Mouse (Mus musculus): ENCODE measurements around the gene Med8. TPM values are rescaled to one million over a fixed set of nuclear protein-coding genes. Genes with fewer than 3 reads are reported as not detected.
A peak's percentile ranks its signal among the peaks of the same experiment; 100 is the strongest.

The Med8 gene
- polyA plus RNA-seq, 1 experiment from 2014 or later = 73.2 TPM

DNA sequence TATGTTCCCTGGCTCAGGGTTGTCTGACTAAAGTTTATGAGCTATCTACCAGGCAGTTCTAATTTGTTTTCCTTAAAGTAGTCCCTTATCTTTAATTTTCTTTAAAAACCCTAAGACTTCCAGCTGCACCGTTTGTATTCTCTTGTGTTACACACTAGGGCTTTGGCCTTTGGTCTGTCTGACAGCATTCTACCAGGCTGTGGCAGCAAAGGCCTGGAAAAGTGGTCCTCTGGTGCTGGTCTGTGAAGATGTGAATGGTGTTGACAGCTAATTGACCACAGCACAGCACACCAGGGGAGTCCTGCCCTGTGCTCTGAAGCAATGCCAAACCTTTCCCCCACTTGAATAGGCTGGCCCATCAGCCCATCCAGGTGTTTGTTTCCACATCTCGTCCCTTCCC, 6.6 kb downstream of the Med8 start:
- no peak overlapping the region for H3K27ac ChIP-seq (replicated peaks)
- no peak overlapping the region for H3K4me3 ChIP-seq
- peaks cover 98% of the 10 kb centered on the region for H3K36me3 ChIP-seq
- no peaks in the 10 kb centered on the region for H3K9me3 ChIP-seq
- WGBS = 79% methylated on average over 2 of the region's 2 CpGs
- H3K27me3 ChIP-seq (replicated peaks) = no peaks in the 10 kb centered on the region
- no peaks in the 10 kb centered on the region for H3K4me1 ChIP-seq
- ATAC-seq (ENCODE audit: extremely low read depth, insufficient number of reproducible peaks, low FRiP score, low TSS enrichment) = no peak
- no peak overlapping the region for H3K4me2 ChIP-seq
- H3K9ac ChIP-seq = no peak overlapping the region

DNA sequence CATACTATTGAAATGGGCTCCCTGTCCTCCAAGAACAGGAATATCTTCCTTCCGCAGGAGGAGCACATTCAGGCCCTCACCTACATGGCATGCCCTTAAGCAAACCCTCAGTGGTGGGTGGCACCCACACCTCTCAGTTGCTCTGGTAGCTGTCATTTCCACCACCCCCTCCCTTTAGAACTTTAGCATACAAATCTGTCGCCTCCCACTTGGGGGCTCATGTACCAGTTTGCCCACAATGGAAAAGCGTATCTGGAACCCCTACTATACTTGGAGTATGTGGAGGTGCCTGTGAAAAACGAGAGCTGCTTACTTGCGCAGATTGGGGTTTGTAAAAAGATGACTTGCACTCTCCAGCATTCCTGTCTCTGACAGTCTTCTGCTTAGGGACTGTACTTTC, 7.2 kb downstream of the Med8 start:
- H3K9me3 ChIP-seq = no peaks in the 10 kb centered on the region
- no peak overlapping the region for H3K4me2 ChIP-seq
- H3K36me3 ChIP-seq = peaks cover 98% of the 10 kb centered on the region
- no peak overlapping the region for H3K4me3 ChIP-seq
- 90% methylated on average over 5 of the region's 5 CpGs for WGBS
- H3K27ac ChIP-seq (replicated peaks) = no peak overlapping the region
- ATAC-seq (ENCODE audit: extremely low read depth, insufficient number of reproducible peaks, low FRiP score, low TSS enrichment) = no peak
- H3K4me1 ChIP-seq = no peaks in the 10 kb centered on the region
- H3K9ac ChIP-seq = no peak overlapping the region
- no peaks in the 10 kb centered on the region for H3K27me3 ChIP-seq (replicated peaks)

DNA sequence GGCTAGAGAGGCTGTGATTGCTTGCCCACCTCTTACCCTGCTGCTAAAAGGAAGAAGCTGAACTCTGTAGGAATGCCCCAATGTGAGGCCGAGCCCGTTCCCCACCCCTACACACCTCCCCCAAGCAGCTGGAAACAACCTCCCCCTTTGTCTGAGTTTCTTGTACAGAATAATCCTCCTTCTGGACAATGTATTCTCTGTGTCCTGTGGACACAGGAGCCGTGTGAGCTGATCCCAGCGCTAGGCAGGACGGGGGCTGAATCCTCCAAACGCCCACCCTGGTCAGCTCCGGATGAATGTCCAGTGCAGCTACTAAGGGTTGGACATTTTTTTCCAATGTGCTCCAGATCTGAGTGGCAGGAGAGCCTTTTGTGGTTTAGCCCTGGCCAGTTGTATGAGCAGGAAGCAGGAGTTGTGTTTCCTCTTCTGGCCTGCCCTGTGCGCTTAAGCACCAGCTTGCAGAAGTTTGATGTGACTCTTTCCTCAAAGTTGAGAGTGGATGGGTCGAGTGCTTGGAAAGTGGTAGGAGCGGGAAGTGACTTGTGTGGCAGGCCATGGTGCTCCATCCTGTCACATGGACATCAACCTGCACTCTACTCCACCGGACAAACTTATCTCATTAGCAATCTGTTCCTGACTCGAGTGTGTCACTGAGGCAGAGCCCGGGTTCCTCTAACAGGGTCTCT, 8.1 kb downstream of the Med8 start:
- ATAC-seq (ENCODE audit: extremely low read depth, insufficient number of reproducible peaks, low FRiP score, low TSS enrichment) = no peak
- no peak overlapping the region for H3K4me2 ChIP-seq
- H3K9ac ChIP-seq = no peak overlapping the region
- H3K36me3 ChIP-seq = peaks cover 96% of the 10 kb centered on the region
- 81% methylated on average over 13 of the region's 13 CpGs for WGBS
- no peak overlapping the region for H3K27ac ChIP-seq (replicated peaks)
- no peaks in the 10 kb centered on the region for H3K4me1 ChIP-seq
- no peak overlapping the region for H3K4me3 ChIP-seq
- H3K27me3 ChIP-seq (replicated peaks) = no peaks in the 10 kb centered on the region
- H3K9me3 ChIP-seq = no peaks in the 10 kb centered on the region

DNA sequence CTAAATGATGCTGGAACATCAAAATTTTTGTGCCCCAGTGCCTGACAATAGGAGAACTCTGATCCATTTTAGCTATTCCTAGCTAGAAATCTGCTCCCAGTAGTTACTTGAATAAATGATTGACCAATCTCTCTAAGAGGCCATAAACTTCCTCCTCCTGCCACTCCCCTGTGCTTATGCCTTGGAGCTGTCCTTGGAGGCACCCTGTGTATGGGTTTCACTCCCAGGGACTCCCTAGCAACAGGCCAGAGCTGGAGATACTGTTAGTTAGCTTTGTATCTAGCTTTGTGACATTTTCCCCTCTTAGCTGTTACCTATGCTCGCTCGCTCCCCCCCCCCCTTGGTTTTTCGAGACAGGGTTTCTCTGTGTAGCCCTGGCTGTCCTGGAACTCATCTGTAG, 12.2 kb downstream of the Med8 start:
- WGBS = 89% methylated on average over 3 of the region's 3 CpGs
- Histone ChIP-seq H3K9me3 (no peaks in the 10 kb centered on the region), H3K36me3 (peaks cover 71% of the 10 kb centered on the region), H3K4me1 (no peaks in the 10 kb centered on the region), H3K4me2 (no peak overlapping the region), H3K9ac (no peak overlapping the region), H3K27me3 (replicated peaks) (no peaks in the 10 kb centered on the region), H3K27ac (replicated peaks) (no peak overlapping the region), H3K4me3 (no peak overlapping the region)
- ATAC-seq (ENCODE audit: extremely low read depth, insufficient number of reproducible peaks, low FRiP score, low TSS enrichment) = no peak

GRCm38 (mm10) chr4:118424541-118425160, 15.5 kb downstream of the Med8 start:
- Histone ChIP-seq H3K9ac (no peak overlapping the region), H3K9me3 (no peaks in the 10 kb centered on the region), H3K4me1 (peaks cover 20% of the 10 kb centered on the region), H3K4me2 (no peak overlapping the region), H3K4me3 (no peak overlapping the region), H3K36me3 (peaks cover 41% of the 10 kb centered on the region), H3K27ac (replicated peaks) (no peak overlapping the region), H3K27me3 (replicated peaks) (no peaks in the 10 kb centered on the region)
- 26% methylated on average over 4 of the region's 4 CpGs for WGBS
- no peak for ATAC-seq (ENCODE audit: extremely low read depth, insufficient number of reproducible peaks, low FRiP score, low TSS enrichment)

DNA sequence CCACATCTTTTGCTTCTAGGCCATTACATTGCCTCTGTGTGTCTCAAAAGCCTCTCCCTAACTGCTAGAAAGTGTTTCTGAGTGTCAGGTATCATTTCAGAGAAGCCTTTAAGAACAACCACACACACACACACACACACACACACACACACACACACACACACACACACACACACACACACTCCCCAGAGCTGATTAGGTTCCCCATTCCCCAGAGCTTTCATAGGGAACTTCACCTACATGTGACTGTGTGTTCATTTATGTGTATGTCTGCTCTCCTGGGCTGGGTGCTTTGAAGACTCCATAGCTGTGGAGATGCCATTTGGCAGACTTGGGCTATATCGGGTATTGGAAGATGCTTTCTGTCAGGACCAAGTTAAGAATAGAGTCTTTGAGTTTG, 16.2 kb downstream of the Med8 start:
- Histone ChIP-seq H3K9ac (no peak overlapping the region), H3K4me2 (no peak overlapping the region), H3K4me1 (peaks cover 27% of the 10 kb centered on the region), H3K36me3 (peaks cover 40% of the 10 kb centered on the region), H3K4me3 (no peak overlapping the region), H3K27me3 (replicated peaks) (no peaks in the 10 kb centered on the region), H3K9me3 (no peaks in the 10 kb centered on the region), H3K27ac (replicated peaks) (no peak overlapping the region)
- 79% methylated on average over 1 of the region's 1 CpGs for WGBS
- ATAC-seq (ENCODE audit: extremely low read depth, insufficient number of reproducible peaks, low FRiP score, low TSS enrichment) = no peak

DNA sequence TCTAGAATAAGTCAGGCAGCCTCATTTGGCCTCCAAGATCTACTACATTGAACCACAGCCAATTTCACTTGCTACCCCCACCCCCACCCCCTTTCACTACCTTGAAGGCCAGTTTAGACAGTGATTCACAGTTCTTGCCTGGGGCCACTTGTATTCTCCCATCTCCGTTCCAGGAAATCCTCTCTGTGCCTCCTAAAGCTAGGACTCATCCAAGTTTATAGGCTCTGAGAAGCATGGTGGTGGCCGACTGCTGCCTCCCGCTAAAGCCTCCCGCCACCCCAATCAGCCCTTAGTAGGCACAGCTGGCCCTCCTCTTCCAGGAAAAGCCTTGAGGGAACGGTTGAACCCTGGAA, 18.3 kb downstream of the Med8 start:
- 4% methylated on average over 5 of the region's 5 CpGs for WGBS
- H3K27ac ChIP-seq (replicated peaks) = peak overlapping the region; percentile 84
- H3K9ac ChIP-seq = peak overlapping the region; percentile 82
- peaks cover 32% of the 10 kb centered on the region for H3K4me1 ChIP-seq
- H3K4me3 ChIP-seq = peak overlapping the region; percentile 77
- no peak for ATAC-seq (ENCODE audit: extremely low read depth, insufficient number of reproducible peaks, low FRiP score, low TSS enrichment)
- peak overlapping the region; percentile 83 for H3K4me2 ChIP-seq
- no peaks in the 10 kb centered on the region for H3K27me3 ChIP-seq (replicated peaks)
- peaks cover 42% of the 10 kb centered on the region for H3K36me3 ChIP-seq
- no peaks in the 10 kb centered on the region for H3K9me3 ChIP-seq

GRCm38 (mm10) chr4:118427768-118428451, 18.8 kb downstream of the Med8 start, which contains the start of gene Elovl1:
Gene Elovl1 (plus strand): TSS chr4:118428093.
- peak; percentile 95 for ATAC-seq (ENCODE audit: extremely low read depth, insufficient number of reproducible peaks, low FRiP score, low TSS enrichment)
- Histone ChIP-seq H3K9me3 (no peaks in the 10 kb centered on the region), H3K9ac (peak within 1 kb of the TSS; percentile 89), H3K4me1 (peaks cover 34% of the 10 kb centered on the region), H3K4me3 (peak within 1 kb of the TSS; percentile 77), H3K27ac (replicated peaks) (peak within 1 kb of the TSS; percentile 84), H3K4me2 (peak within 1 kb of the TSS; percentile 83), H3K27me3 (replicated peaks) (no peaks in the 10 kb centered on the region), H3K36me3 (peaks cover 43% of the 10 kb centered on the region)
- WGBS = under 1% methylated on average over 28 of the region's 31 CpGs

- Histone ChIP-seq H3K9me3 (no peaks in the 10 kb centered on the region), H3K4me2 (peak overlapping the region; percentile 83), H3K9ac (peak overlapping the region; percentile 89), H3K27me3 (replicated peaks) (no peaks in the 10 kb centered on the region), H3K36me3 (peaks cover 45% of the 10 kb centered on the region), H3K27ac (replicated peaks) (peak overlapping the region; percentile 84), H3K4me1 (peaks cover 34% of the 10 kb centered on the region), H3K4me3 (peak overlapping the region; percentile 77)
- no peak for ATAC-seq (ENCODE audit: extremely low read depth, insufficient number of reproducible peaks, low FRiP score, low TSS enrichment)
- 33% methylated on average over 15 of the region's 15 CpGs for WGBS
These were observed 19.5 kb downstream of the Med8 start for GRCm38 (mm10) chr4:118428531-118429214.

GRCm38 (mm10) chr4:118429215-118429895, 20.2 kb downstream of the Med8 start:
- peaks cover 40% of the 10 kb centered on the region for H3K4me1 ChIP-seq
- H3K4me2 ChIP-seq = peak overlapping the region; percentile 83
- peak overlapping the region; percentile 77 for H3K4me3 ChIP-seq
- H3K9me3 ChIP-seq = no peaks in the 10 kb centered on the region
- 39% methylated on average over 7 of the region's 7 CpGs for WGBS
- peak overlapping the region; percentile 84; the same call in 1 of the 2 replicates for H3K27ac ChIP-seq (replicated peaks)
- H3K27me3 ChIP-seq (replicated peaks) = no peaks in the 10 kb centered on the region
- peaks cover 46% of the 10 kb centered on the region for H3K36me3 ChIP-seq
- no peak for ATAC-seq (ENCODE audit: extremely low read depth, insufficient number of reproducible peaks, low FRiP score, low TSS enrichment)
- peak overlapping the region; percentile 89 for H3K9ac ChIP-seq

- Histone ChIP-seq H3K36me3 (peaks cover 63% of the 10 kb centered on the region), H3K9ac (no peak overlapping the region), H3K4me3 (no peak overlapping the region), H3K4me2 (no peak overlapping the region), H3K4me1 (peaks cover 60% of the 10 kb centered on the region), H3K9me3 (no peaks in the 10 kb centered on the region), H3K27ac (replicated peaks) (no peak overlapping the region), H3K27me3 (replicated peaks) (no peaks in the 10 kb centered on the region)
- ATAC-seq (ENCODE audit: extremely low read depth, insufficient number of reproducible peaks, low FRiP score, low TSS enrichment) = no peak
- WGBS = 81% methylated on average over 8 of the region's 8 CpGs
These were observed 23.2 kb downstream of the Med8 start for GRCm38 (mm10) chr4:118432332-118432731.

All from heart, embryonic 13.5 days (tissue).